Mouse (Mus musculus) thymus, adult 2 months (tissue): Measurements from ENCODE around the gene Col25a1. TPM values are rescaled to one million over a fixed set of nuclear protein-coding genes. Genes with fewer than 3 reads are reported as not detected.

Experiments
- DNase-seq: peaks from one replicate; pipeline ENCODE4 v3.0.0; 2021
- H3K27ac ChIP-seq: fragments of 200-500 bp; 2 replicates; pipeline ENCODE4 v1.5.1; 2012; ENCODE audit warnings: low read length, control low read depth; ENCODE audit not compliant: control insufficient read depth, insufficient read depth
- H3K27me3 ChIP-seq: fragments of 200-500 bp; 2 replicates; pipeline ENCODE4 v1.6.1; 2012; ENCODE audit warnings: mild to moderate bottlenecking, low read length, moderate library complexity, mixed read lengths; ENCODE audit not compliant: control insufficient read depth, insufficient read depth
- H3K36me3 ChIP-seq: fragments of 200-500 bp; 2 replicates; pipeline ENCODE4 v1.6.1; 2012; ENCODE audit warnings: mild to moderate bottlenecking, low read length, moderate library complexity; ENCODE audit not compliant: control insufficient read depth, insufficient read depth
- H3K4me1 ChIP-seq: fragments of 200-500 bp; replicated peaks from 2 replicates; pipeline ENCODE4 v1.6.1; 2012; ENCODE audit warnings: low read length; ENCODE audit not compliant: control insufficient read depth, insufficient read depth
- H3K4me3 ChIP-seq: fragments of 200-500 bp; 2 replicates; pipeline ENCODE4 v1.5.1; 2012; ENCODE audit warnings: mild to moderate bottlenecking, low read length, control low read depth, moderate library complexity; ENCODE audit not compliant: control insufficient read depth, insufficient read depth
- CTCF ChIP-seq: fragments of 200-500 bp; IDR thresholded peaks from 2 replicates; pipeline ENCODE4 v1.5.1; 2012; ENCODE audit warnings: mild to moderate bottlenecking, control low read depth, low read length, moderate library complexity, borderline replicate concordance; ENCODE audit not compliant: control insufficient read depth, poor library complexity, insufficient read depth; ENCODE audit errors: extremely low read depth
- POLR2A ChIP-seq: fragments of 200-500 bp; IDR thresholded peaks from 2 replicates; pipeline ENCODE4 v1.6.1; 2012; ENCODE audit warnings: mild to moderate bottlenecking, low read length, control low read depth, moderate library complexity; ENCODE audit not compliant: control insufficient read depth, poor library complexity, insufficient read depth; ENCODE audit errors: extremely low read depth
- WGBS: fragments of 180-500 bp; shearing (Covaris S2); methylation state at CpG from one replicate; pipeline ENCODE4 v1.1.7; 2018; 5-methylcytosine and 5-hydroxymethylcytosine counted together
- polyA plus RNA-seq: library from polyadenylated mRNA; depleted of rRNA; stranded (reverse); fragments of >200 nt; gene quantifications from 2 replicates; pipeline ENCODE4 v1.2.3, GENCODE M21; 2012

The Col25a1 gene
- polyA plus RNA-seq, 1 experiment = not detected

DNA sequence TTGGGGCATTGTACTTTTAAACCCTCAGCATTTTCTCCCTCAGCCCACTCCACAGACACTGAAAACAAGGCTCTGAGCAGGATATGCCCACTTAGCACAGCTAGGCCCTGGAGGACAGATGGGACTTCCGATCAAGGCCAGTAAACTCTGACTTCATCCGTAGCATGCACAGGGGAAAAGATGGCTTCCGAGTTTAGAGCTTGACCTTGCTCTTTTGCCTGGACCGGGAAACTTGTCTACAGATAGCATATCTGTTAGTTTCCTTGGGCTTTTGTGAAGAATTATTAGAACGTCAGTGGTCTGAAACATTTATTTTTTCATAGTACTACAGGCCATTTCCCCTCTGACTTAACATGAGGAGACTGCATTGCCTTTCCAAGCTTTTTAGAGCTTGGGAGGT, 159.4 kb downstream of the Col25a1 start:
- Histone ChIP-seq H3K27me3 (no peaks in the 10 kb centered on the region), H3K4me3 (no peak overlapping the region), H3K4me1 (no peaks in the 10 kb centered on the region), H3K36me3 (no peaks in the 10 kb centered on the region), H3K27ac (no peak overlapping the region)
- 98% methylated on average over 5 of the region's 5 CpGs for WGBS
- no peak for TF ChIP-seq POLR2A
- no peak for DNase-seq

DNA sequence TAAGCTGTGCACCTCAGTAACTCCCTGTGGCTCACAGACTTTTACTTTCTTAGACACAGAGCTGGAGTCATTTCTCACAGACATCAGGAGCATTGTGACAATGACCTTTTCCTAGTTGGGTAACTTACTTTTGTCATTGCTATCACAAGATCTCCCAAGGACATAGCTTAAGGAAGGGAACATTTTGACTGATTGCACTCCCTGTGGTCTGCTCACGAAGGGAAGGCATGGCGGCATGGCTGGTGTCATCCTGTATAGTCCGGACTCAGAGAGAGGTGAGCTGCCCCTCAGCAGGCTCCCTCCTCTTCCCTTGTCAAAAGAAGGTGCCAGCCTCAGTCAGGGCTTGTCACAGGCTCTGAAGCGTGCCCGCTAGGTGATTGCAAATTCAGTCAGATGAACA, 160.6 kb downstream of the Col25a1 start:
- no peak for TF ChIP-seq POLR2A
- TF ChIP-seq CTCF = no peak
- Histone ChIP-seq H3K27ac (no peak overlapping the region), H3K4me3 (no peak overlapping the region), H3K36me3 (no peaks in the 10 kb centered on the region), H3K4me1 (no peaks in the 10 kb centered on the region), H3K27me3 (no peaks in the 10 kb centered on the region)
- DNase-seq = no peak
- WGBS = 96% methylated on average over 5 of the region's 5 CpGs

DNA sequence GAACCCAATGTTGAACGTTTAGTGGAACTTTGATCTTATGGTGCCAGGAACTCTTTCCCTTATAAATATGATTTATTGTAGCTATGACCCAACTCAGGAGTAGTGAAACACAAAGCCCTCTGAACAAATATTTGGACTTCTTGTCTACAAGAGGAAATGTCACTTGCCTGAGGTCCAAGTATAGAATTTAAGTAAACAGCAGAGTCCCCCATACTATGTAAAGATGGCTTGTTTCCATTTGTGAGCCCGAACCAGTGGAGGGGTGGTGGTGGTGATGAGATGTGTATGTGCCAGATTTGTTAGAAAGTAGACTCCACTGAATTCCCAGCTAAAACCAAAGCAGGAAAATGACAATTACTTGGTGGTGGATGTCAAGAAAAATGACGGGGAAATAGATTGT, 169.2 kb downstream of the Col25a1 start:
- no peaks in the 10 kb centered on the region for H3K27me3 ChIP-seq
- 84% methylated on average over 3 of the region's 3 CpGs for WGBS
- H3K27ac ChIP-seq = no peak overlapping the region
- no peaks in the 10 kb centered on the region for H3K4me1 ChIP-seq
- no peak overlapping the region for H3K4me3 ChIP-seq
- no peaks in the 10 kb centered on the region for H3K36me3 ChIP-seq
- DNase-seq = no peak
- TF ChIP-seq POLR2A (no peak), CTCF (no peak)

DNA sequence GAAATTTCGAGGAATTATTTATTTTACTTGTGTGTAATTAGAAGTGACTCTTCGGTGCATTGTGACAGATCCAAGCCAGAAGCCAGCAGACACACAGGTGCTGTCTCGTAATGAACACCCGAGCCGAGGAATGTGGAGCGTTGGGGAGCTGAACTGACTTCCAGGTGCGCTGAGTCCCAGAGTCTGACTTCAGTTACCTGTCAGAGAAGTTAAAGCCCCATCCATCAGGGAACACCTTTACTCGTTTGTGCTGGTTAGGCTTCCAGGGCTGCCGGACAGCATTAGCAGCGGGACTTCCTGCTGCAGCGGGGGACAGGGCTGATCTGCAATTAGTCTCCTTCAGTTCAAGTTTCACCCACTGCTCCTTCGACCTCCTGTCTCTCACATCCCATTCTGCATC, 172.3 kb downstream of the Col25a1 start:
- no peak for DNase-seq

DNA sequence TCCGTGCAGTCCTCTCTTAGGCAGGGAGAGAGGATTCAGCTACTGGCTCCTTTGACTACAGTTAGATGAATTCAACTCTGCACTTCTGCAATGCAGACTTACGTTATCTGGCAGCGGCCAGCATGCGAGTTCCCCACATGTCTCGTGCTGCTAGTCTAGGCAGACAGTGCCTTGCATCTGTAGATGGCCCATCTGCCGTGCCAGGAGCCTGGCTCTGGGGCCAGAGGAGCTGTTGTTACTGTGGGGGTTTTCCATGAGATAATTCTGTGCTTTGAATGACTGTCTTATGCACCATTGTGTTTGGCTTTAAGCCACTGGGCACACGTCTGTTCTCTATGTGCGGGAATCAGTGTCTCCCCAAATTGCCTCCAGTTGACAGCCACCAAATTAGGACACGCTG, 173.5 kb downstream of the Col25a1 start:
- Histone ChIP-seq H3K27ac (no peak overlapping the region), H3K27me3 (no peaks in the 10 kb centered on the region), H3K36me3 (no peaks in the 10 kb centered on the region), H3K4me3 (no peak overlapping the region), H3K4me1 (no peaks in the 10 kb centered on the region)
- DNase-seq = no peak
- no peak for TF ChIP-seq POLR2A
- TF ChIP-seq CTCF = no peak
- WGBS = 96% methylated on average over 9 of the region's 9 CpGs

More for the DNA sequence above, 172.3 kb downstream of the Col25a1 start:
- no peaks in the 10 kb centered on the region for H3K36me3 ChIP-seq
- H3K27ac ChIP-seq = no peak overlapping the region
- H3K27me3 ChIP-seq = no peaks in the 10 kb centered on the region
- H3K4me1 ChIP-seq = no peaks in the 10 kb centered on the region
- TF ChIP-seq CTCF (no peak), POLR2A (no peak)
- WGBS = 83% methylated on average over 12 of the region's 12 CpGs
- H3K4me3 ChIP-seq = no peak overlapping the region

DNA sequence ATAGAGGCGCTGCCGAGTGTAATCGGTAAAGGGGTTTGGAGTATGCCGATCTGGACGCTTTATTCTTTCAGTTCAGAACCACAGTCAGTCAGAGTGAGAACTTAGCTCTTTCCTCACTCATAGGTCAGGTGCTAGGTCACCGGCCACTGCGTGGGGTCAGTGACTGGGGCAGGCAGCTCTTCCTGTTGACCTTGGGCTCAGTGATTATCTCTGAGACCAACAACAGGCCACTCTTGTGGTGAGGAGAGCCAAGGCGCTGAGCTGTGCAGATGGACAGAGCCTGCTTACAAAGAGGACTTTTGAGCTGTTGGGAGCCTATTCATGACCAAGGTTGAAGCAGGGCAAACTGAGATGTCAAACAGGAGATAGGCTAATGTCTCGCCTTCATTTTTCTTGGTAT, 174.4 kb downstream of the Col25a1 start:
- Histone ChIP-seq H3K27me3 (no peaks in the 10 kb centered on the region), H3K36me3 (no peaks in the 10 kb centered on the region), H3K27ac (no peak overlapping the region), H3K4me3 (no peak overlapping the region), H3K4me1 (no peaks in the 10 kb centered on the region)
- TF ChIP-seq POLR2A = no peak
- TF ChIP-seq CTCF = no peak
- 87% methylated on average over 9 of the region's 9 CpGs for WGBS
- no peak for DNase-seq

DNA sequence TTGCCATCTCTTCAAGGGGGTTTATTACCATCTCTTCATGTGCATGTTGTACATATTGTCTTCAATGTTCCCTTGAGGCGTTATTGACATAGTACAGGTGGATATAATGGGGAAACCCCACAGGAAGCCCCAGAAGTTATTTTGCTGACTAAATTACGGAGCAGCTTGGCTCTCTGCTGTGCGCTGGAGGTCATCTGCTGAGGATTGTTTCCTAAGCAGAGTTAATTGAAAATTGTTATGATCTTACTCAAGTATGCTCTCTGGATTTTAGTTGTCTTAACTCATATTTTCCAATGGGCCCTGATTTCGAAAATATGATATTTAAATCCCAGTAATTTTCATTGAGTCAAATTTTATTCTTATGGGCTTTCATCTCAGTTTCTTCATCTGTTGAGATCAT, 178.0 kb downstream of the Col25a1 start:
- 83% methylated on average over 4 of the region's 4 CpGs for WGBS
- no peak for TF ChIP-seq CTCF
- no peak for TF ChIP-seq POLR2A
- no peaks in the 10 kb centered on the region for H3K27me3 ChIP-seq
- H3K4me1 ChIP-seq = no peaks in the 10 kb centered on the region
- DNase-seq = no peak
- no peaks in the 10 kb centered on the region for H3K36me3 ChIP-seq
- no peak overlapping the region for H3K4me3 ChIP-seq
- no peak overlapping the region for H3K27ac ChIP-seq
